Mouse (Mus musculus) ES-Bruce4 (cell line): Measurements from ENCODE around the gene Card10. TPM values are rescaled to one million over a fixed set of nuclear protein-coding genes. Genes with fewer than 3 reads are reported as not detected.

ENCODE experiments used
- H3K27ac ChIP-seq: 2 replicates; pipeline ENCODE4 v1.5.1; 2012; ENCODE audit warnings: low read length, inconsistent platforms; ENCODE audit not compliant: insufficient read depth
- H3K27me3 ChIP-seq: 2 replicates; pipeline ENCODE4 v1.6.1; 2012; ENCODE audit warnings: mild to moderate bottlenecking, low read length, inconsistent platforms; ENCODE audit not compliant: control insufficient read depth, poor library complexity, insufficient read depth, severe bottlenecking
- H3K36me3 ChIP-seq: 2 replicates; pipeline ENCODE4 v1.6.1; 2012; ENCODE audit warnings: inconsistent platforms, mild to moderate bottlenecking, low read length, moderate library complexity; ENCODE audit not compliant: control insufficient read depth, poor library complexity, insufficient read depth, severe bottlenecking
- H3K4me1 ChIP-seq: one replicate; pipeline ENCODE4 v1.8.1; 2011; ENCODE audit warnings: low read length; ENCODE audit not compliant: control insufficient read depth, insufficient read depth
- H3K4me3 ChIP-seq: 2 replicates; pipeline ENCODE4 v1.5.1; 2011; ENCODE audit warnings: low read depth, mild to moderate bottlenecking, low read length
- H3K9ac ChIP-seq: 2 replicates; pipeline ENCODE4 v1.6.1; 2012; ENCODE audit warnings: low read depth, mild to moderate bottlenecking, inconsistent platforms; ENCODE audit not compliant: poor library complexity, severe bottlenecking
- H3K9me3 ChIP-seq: replicated peaks from 2 replicates; pipeline ENCODE4 v1.6.1; 2012; ENCODE audit warnings: mild to moderate bottlenecking, low read length, inconsistent platforms; ENCODE audit not compliant: control insufficient read depth, poor library complexity, insufficient read depth, severe bottlenecking
- CTCF ChIP-seq: IDR thresholded peaks from one replicate; pipeline ENCODE4 v1.8.1; 2011; ENCODE audit warnings: low read depth, low read length
- EP300 ChIP-seq: IDR thresholded peaks from 2 replicates; pipeline ENCODE4 v1.6.1; 2011; ENCODE audit warnings: low read depth, low read length; ENCODE audit not compliant: insufficient read depth
- POLR2A ChIP-seq: IDR thresholded peaks from one replicate; pipeline ENCODE4 v1.8.1; 2011; ENCODE audit warnings: low read length; ENCODE audit not compliant: insufficient read depth
- polyA plus RNA-seq: library from polyadenylated mRNA; stranded (reverse); fragments of >200 nt; gene quantifications from 2 replicates; pipeline ENCODE4 v1.2.4, GENCODE M21; 2011; ENCODE audit warnings: low read depth; ENCODE audit not compliant: missing spikeins, insufficient read depth, insufficient read length

Card10 gene
- polyA plus RNA-seq, 1 experiment, result 19.6 TPM

- H3K9ac ChIP-seq, result no peak overlapping the region
- no peak overlapping the region for H3K4me3 ChIP-seq
- H3K9me3 ChIP-seq, result no peaks in the 10 kb centered on the region
- H3K36me3 ChIP-seq, result no peaks in the 10 kb centered on the region
- H3K27ac ChIP-seq, result no peak overlapping the region
- H3K4me1 ChIP-seq, result peaks cover 8% of the 10 kb centered on the region
- no peak for TF ChIP-seq EP300
- no peak for TF ChIP-seq CTCF
- no peak for TF ChIP-seq POLR2A
- no peaks in the 10 kb centered on the region for H3K27me3 ChIP-seq
These were observed 14.8 kb downstream of the Card10 start for GRCm38 (mm10) chr15:78788042-78788441.

- H3K4me1 ChIP-seq, result peaks cover 8% of the 10 kb centered on the region
- no peaks in the 10 kb centered on the region for H3K27me3 ChIP-seq
- no peaks in the 10 kb centered on the region for H3K36me3 ChIP-seq
- H3K27ac ChIP-seq, result peak overlapping the region; percentile 45; the same call in 1 of the 2 replicates
- TF ChIP-seq POLR2A (no peak), CTCF (no peak), EP300 (no peak)
- H3K9ac ChIP-seq, result no peak overlapping the region
- H3K9me3 ChIP-seq, result no peaks in the 10 kb centered on the region
- H3K4me3 ChIP-seq, result no peak overlapping the region
These were observed 15.5 kb downstream of the Card10 start for GRCm38 (mm10) chr15:78787287-78787856.

- no peak overlapping the region for H3K9ac ChIP-seq
- no peaks in the 10 kb centered on the region for H3K9me3 ChIP-seq
These were observed 16.4 kb downstream of the Card10 start for GRCm38 (mm10) chr15:78786411-78786818.

GRCm38 (mm10) chr15:78785961-78786360 lies 16.9 kb downstream of the Card10 start:
- Histone ChIP-seq H3K9ac (no peak overlapping the region), H3K4me3 (no peak overlapping the region), H3K27ac (peak overlapping the region; percentile 38), H3K4me1 (peaks cover 8% of the 10 kb centered on the region), H3K27me3 (no peaks in the 10 kb centered on the region), H3K9me3 (no peaks in the 10 kb centered on the region), H3K36me3 (no peaks in the 10 kb centered on the region)
- TF ChIP-seq EP300 (no peak), CTCF (no peak), POLR2A (no peak)

More at GRCm38 (mm10) chr15:78786411-78786818, 16.4 kb downstream of the Card10 start:
- no peaks in the 10 kb centered on the region for H3K36me3 ChIP-seq
- H3K4me3 ChIP-seq, result no peak overlapping the region
- H3K4me1 ChIP-seq, result peaks cover 8% of the 10 kb centered on the region
- TF ChIP-seq CTCF, result no peak
- TF ChIP-seq EP300, result no peak
- no peak for TF ChIP-seq POLR2A
- H3K27ac ChIP-seq, result peak overlapping the region; percentile 38
- H3K27me3 ChIP-seq, result no peaks in the 10 kb centered on the region

- Histone ChIP-seq H3K27ac (no peak overlapping the region), H3K36me3 (no peaks in the 10 kb centered on the region), H3K9ac (no peak overlapping the region), H3K9me3 (no peaks in the 10 kb centered on the region), H3K4me3 (no peak overlapping the region), H3K27me3 (no peaks in the 10 kb centered on the region), H3K4me1 (peaks cover 8% of the 10 kb centered on the region)
- TF ChIP-seq EP300, result no peak
- TF ChIP-seq POLR2A, result no peak
- no peak for TF ChIP-seq CTCF
These were observed 17.6 kb downstream of the Card10 start for GRCm38 (mm10) chr15:78785258-78785657.

- Histone ChIP-seq H3K4me3 (no peak overlapping the region), H3K36me3 (no peaks in the 10 kb centered on the region), H3K27ac (no peak overlapping the region), H3K27me3 (no peaks in the 10 kb centered on the region), H3K9ac (no peak overlapping the region), H3K9me3 (no peaks in the 10 kb centered on the region), H3K4me1 (peaks cover 8% of the 10 kb centered on the region)
- TF ChIP-seq CTCF, result no peak
- no peak for TF ChIP-seq POLR2A
- TF ChIP-seq EP300, result no peak
These were observed 18.3 kb downstream of the Card10 start for GRCm38 (mm10) chr15:78784520-78784919.
